Mouse (Mus musculus) intestine, embryonic 14.5 days (tissue): ENCODE results near the gene Ikzf3. TPM values are rescaled to one million over a fixed set of nuclear protein-coding genes. Genes with fewer than 3 reads are reported as not detected.

Experiments
- ATAC-seq: fragments of 200-750 bp; cut with Nextera tagmentation; replicated peaks from 2 replicates; pipeline ENCODE4 v1.8.0; 2017; ENCODE audit warnings: low read depth, moderate number of reproducible peaks, moderate TSS enrichment, moderate library complexity; ENCODE audit not compliant: low FRiP score, low TSS enrichment
- DNase-seq: peaks from one replicate; pipeline ENCODE4 v3.0.0-alpha.2; 2018; ENCODE audit warnings: low spot score
- H3K27ac ChIP-seq: fragments of 300-500 bp; sonication (generic); 2 replicates; pipeline ENCODE4 v1.5.1; 2014; ENCODE audit warnings: low read depth, mild to moderate bottlenecking, control low read depth
- H3K27me3 ChIP-seq: fragments of 300-500 bp; sonication (generic); replicated peaks from 2 replicates; pipeline ENCODE4 v1.6.1; 2014; ENCODE audit warnings: low read length, control low read depth; ENCODE audit not compliant: control insufficient read depth, insufficient read depth
- H3K36me3 ChIP-seq: fragments of 300-500 bp; sonication (generic); 2 replicates; pipeline ENCODE4 v1.6.1; 2014; ENCODE audit warnings: low read length, control low read depth; ENCODE audit not compliant: control insufficient read depth, insufficient read depth
- H3K4me1 ChIP-seq: fragments of 300-500 bp; sonication (generic); replicated peaks from 2 replicates; pipeline ENCODE4 v1.6.1; 2014; ENCODE audit warnings: low read length, control low read depth, mixed read lengths; ENCODE audit not compliant: control insufficient read depth, insufficient read depth
- H3K4me2 ChIP-seq: fragments of 300-500 bp; sonication (generic); 2 replicates; pipeline ENCODE4 v1.6.1; 2014; ENCODE audit warnings: low read length
- H3K4me3 ChIP-seq: fragments of 300-500 bp; sonication (generic); 2 replicates; pipeline ENCODE4 v1.5.1; 2014; ENCODE audit warnings: low read depth, low read length, control low read depth, mixed read lengths
- H3K9ac ChIP-seq: fragments of 300-500 bp; sonication (generic); 2 replicates; pipeline ENCODE4 v1.6.1; 2014; ENCODE audit warnings: mild to moderate bottlenecking, low read length
- H3K9me3 ChIP-seq: fragments of 300-500 bp; sonication (generic); 2 replicates; pipeline ENCODE4 v1.6.1; 2016; ENCODE audit warnings: low read length, control low read depth; ENCODE audit not compliant: control insufficient read depth
- WGBS: fragments of 180-500 bp; shearing (Covaris S2); extraction: QIAGEN DNeasy Blood & Tissue Kit; methylation state at CpG from one replicate; pipeline ENCODE4 v1.1.7; 2014; 5-methylcytosine and 5-hydroxymethylcytosine counted together
- polyA plus RNA-seq: library from polyadenylated mRNA; unstranded; fragments of >200 nt; fragmentation: Nextera tagmentation; extraction: Ambion mirVana; gene quantifications from 2 replicates; pipeline ENCODE4 v1.2.1, GENCODE M21; 2014

Ikzf3 gene
- polyA plus RNA-seq, 1 experiment from 2014 or later, result 0.19 TPM

DNA sequence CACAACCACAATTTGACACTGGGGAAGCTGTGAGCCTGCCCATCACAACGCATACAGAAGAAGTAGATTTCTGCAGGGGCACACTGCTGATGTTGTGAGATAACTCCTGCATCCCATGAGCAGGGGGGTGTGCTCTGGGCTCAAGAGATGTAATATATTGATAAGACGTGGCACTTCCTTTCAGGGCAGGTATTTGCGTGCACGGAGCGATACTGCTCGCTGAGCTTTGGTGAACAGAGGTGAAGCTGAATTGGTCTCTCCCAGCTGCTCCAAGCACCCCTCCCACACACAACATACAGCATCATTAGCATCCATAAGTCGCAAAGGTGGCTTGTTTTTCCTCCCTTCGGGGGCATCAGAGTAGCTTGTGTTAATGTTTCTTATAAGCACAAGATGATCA is 35.7 kb downstream of the Ikzf3 start:
- Histone ChIP-seq H3K9me3 (no peaks in the 10 kb centered on the region), H3K4me2 (no peak overlapping the region), H3K27ac (no peak overlapping the region), H3K36me3 (no peaks in the 10 kb centered on the region), H3K4me3 (no peak overlapping the region), H3K4me1 (no peaks in the 10 kb centered on the region), H3K27me3 (no peaks in the 10 kb centered on the region), H3K9ac (no peak overlapping the region)
- DNase-seq, result no peak
- 88% methylated on average over 8 of the region's 8 CpGs for WGBS
- ATAC-seq, result no peak

DNA sequence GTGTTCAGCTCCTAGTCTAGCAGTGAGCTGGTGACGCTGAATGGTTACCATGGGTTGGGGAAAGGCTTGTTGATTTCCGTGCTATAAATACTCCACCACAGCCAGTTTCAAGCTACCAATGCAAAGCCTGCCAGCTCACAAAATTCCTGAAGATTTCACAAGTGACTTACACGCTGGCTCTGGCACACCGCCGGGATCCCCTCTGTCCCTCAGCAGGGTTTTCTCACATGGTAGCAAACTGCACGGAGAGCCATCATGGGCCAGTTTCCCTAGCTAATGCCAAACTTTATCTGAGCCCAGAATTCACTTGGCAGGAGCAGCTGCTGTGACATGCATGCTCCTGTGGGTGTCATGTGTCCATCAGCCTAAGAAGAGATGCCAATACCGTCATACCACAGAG is 36.4 kb downstream of the Ikzf3 start:
- WGBS, result 80% methylated on average over 7 of the region's 7 CpGs
- no peak for ATAC-seq

GRCm38 (mm10) chr11:98504926-98505325 is 40.9 kb downstream of the Ikzf3 start:
- WGBS, result 54% methylated on average over 3 of the region's 3 CpGs
- Histone ChIP-seq H3K9me3 (no peaks in the 10 kb centered on the region), H3K9ac (no peak overlapping the region), H3K36me3 (no peaks in the 10 kb centered on the region), H3K4me3 (no peak overlapping the region), H3K4me2 (no peak overlapping the region), H3K27ac (no peak overlapping the region), H3K4me1 (no peaks in the 10 kb centered on the region), H3K27me3 (no peaks in the 10 kb centered on the region)
- no peak for ATAC-seq
- DNase-seq, result no peak

More for the DNA sequence above, 36.4 kb downstream of the Ikzf3 start:
- no peak overlapping the region for H3K27ac ChIP-seq
- H3K36me3 ChIP-seq, result no peaks in the 10 kb centered on the region
- no peak overlapping the region for H3K4me3 ChIP-seq
- no peaks in the 10 kb centered on the region for H3K27me3 ChIP-seq
- H3K9me3 ChIP-seq, result no peaks in the 10 kb centered on the region
- DNase-seq, result no peak
- no peaks in the 10 kb centered on the region for H3K4me1 ChIP-seq
- H3K9ac ChIP-seq, result no peak overlapping the region
- no peak overlapping the region for H3K4me2 ChIP-seq

DNA sequence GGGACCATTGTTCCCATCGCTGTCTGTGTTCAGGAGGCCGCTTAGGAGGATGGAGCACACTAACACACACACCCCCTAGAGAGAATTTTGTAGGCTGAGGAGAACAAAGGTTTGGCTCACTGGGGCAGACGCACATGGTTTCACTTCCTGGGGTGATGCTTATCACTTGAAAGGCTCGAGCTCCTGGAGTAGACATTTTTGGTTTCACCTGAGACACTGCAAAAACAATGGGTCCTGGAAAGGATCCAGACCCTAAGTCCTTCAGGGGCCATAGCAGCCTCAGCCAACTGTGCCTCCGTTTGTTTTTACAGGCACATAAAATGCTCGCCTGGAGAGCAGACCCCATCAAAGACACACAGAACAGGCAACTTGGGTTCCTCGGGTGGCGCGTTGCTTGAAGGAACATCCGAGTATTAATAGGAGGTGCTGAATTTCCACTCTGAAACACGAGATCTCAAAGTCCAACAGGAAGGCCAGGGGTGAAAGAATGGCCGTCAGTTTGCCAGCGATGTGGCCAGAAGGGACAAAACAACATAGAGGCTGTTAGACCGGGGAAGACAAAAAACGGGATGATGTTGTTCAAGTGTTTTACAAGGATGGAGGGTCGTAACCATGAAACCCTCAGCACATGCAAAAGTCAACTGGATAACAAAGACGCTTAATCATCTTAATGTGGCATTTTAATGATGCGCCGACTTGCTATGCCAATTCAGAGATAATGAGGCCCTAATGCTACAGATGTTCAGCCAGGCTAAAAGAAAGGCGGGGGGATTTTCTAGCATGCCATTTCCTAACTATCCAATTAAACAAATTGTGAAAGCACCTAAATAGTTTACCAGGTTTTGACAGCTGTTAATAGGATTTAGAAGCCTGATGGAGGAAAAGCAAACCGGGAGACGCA is 48.2 kb downstream of the Ikzf3 start:
- Histone ChIP-seq H3K27ac (no peak overlapping the region), H3K9me3 (no peaks in the 10 kb centered on the region), H3K9ac (no peak overlapping the region), H3K27me3 (no peaks in the 10 kb centered on the region), H3K4me3 (no peak overlapping the region), H3K4me1 (no peaks in the 10 kb centered on the region), H3K4me2 (no peak overlapping the region), H3K36me3 (no peaks in the 10 kb centered on the region)
- DNase-seq (no peak), ATAC-seq (no peak)
- WGBS, result 43% methylated on average over 22 of the region's 22 CpGs

- no peak overlapping the region for H3K9ac ChIP-seq
- no peaks in the 10 kb centered on the region for H3K4me1 ChIP-seq
- WGBS, result 84% methylated on average over 5 of the region's 5 CpGs
- H3K4me2 ChIP-seq, result no peak overlapping the region
- H3K27me3 ChIP-seq, result no peaks in the 10 kb centered on the region
- no peaks in the 10 kb centered on the region for H3K36me3 ChIP-seq
- no peak overlapping the region for H3K27ac ChIP-seq
- H3K9me3 ChIP-seq, result no peaks in the 10 kb centered on the region
- DNase-seq, result no peak
- H3K4me3 ChIP-seq, result no peak overlapping the region
- no peak for ATAC-seq
Measured at GRCm38 (mm10) chr11:98495176-98495719, 50.6 kb downstream of the Ikzf3 start.

DNA sequence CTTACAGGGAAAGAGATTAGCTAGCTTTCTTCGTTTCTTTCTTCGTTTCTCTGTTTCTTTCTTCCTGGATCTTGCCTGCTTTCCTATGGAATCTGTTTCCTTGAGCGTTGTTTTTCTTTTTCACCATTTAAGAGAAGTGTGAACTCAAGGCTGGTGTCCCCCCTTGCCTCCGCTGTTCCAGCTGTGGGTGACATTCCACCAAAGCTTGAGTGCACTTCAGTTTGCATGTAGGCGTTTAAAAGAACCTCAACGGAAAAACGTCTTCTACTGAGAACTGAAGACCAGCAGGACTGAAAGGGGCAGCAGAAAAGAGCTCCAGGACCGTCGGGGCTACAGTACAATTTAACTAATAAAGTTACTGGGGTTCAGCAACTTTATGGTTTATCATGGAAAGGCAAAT is 52.4 kb downstream of the Ikzf3 start:
- no peak for ATAC-seq
- no peaks in the 10 kb centered on the region for H3K4me1 ChIP-seq
- H3K4me2 ChIP-seq, result no peak overlapping the region
- H3K27me3 ChIP-seq, result no peaks in the 10 kb centered on the region
- no peak overlapping the region for H3K27ac ChIP-seq
- no peak for DNase-seq
- no peaks in the 10 kb centered on the region for H3K9me3 ChIP-seq
- no peak overlapping the region for H3K4me3 ChIP-seq
- 81% methylated on average over 9 of the region's 9 CpGs for WGBS
- H3K36me3 ChIP-seq, result no peaks in the 10 kb centered on the region
- H3K9ac ChIP-seq, result no peak overlapping the region

- 28% methylated on average over 7 of the region's 7 CpGs for WGBS
- Histone ChIP-seq H3K4me1 (no peaks in the 10 kb centered on the region), H3K36me3 (no peaks in the 10 kb centered on the region), H3K4me2 (no peak overlapping the region), H3K27me3 (no peaks in the 10 kb centered on the region), H3K9me3 (no peaks in the 10 kb centered on the region), H3K27ac (no peak overlapping the region), H3K9ac (no peak overlapping the region), H3K4me3 (no peak overlapping the region)
- ATAC-seq (no peak), DNase-seq (no peak)
Measured at GRCm38 (mm10) chr11:98492959-98493358, 52.9 kb downstream of the Ikzf3 start.

GRCm38 (mm10) chr11:98491571-98491970 is 54.3 kb downstream of the Ikzf3 start:
- H3K27ac ChIP-seq, result no peak overlapping the region
- ATAC-seq, result no peak
- H3K4me2 ChIP-seq, result no peak overlapping the region
- 80% methylated on average over 7 of the region's 7 CpGs for WGBS
- no peaks in the 10 kb centered on the region for H3K9me3 ChIP-seq
- no peak overlapping the region for H3K4me3 ChIP-seq
- no peak overlapping the region for H3K9ac ChIP-seq
- H3K36me3 ChIP-seq, result no peaks in the 10 kb centered on the region
- H3K27me3 ChIP-seq, result no peaks in the 10 kb centered on the region
- DNase-seq, result no peak
- H3K4me1 ChIP-seq, result no peaks in the 10 kb centered on the region
